Mouse (Mus musculus): ENCODE measurements around the gene Vmn1r120. TPM values are rescaled to one million over a fixed set of nuclear protein-coding genes. Genes with fewer than 3 reads are reported as not detected.
"Not testable (repeated sequence)": the region's sequence is repeated elsewhere in the genome, so short reads cannot be mapped to it uniquely, and the experiment has no call there.

Vmn1r120 gene
- total RNA-seq (2014; rRNA removed) (not detected in 2 replicates), polyA plus RNA-seq (2015; fragmentation: Nextera tagmentation; extraction: Ambion mirVana) (not detected in 2 replicates)

DNA sequence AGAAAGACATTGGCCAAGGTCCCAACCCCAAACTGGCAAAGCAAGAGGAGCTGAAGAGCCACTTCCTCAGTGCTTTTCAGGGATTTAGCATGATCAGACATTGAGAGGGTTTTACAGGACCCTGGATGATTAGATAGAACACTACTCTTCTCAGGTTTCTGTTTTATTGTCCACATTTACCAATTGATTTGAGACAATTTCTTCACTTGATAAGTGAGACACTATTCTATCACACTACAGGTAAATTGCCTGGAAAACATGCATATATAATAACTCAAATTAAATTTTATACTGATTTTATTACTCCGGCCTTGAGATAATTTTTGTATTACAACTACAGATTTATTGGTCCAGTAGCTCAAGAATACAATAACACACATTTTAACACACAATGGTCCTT is at the start of gene Vmn1r120:
Gene Vmn1r120 (minus strand): TSS at position 101 of the 400 bp plus-strand sequence.
- H3K9me3 ChIP-seq (ENCODE audit: low read length); H3K27ac ChIP-seq; H3K27me3 ChIP-seq (ENCODE audit: insufficient read depth, low read length); H3K36me3 ChIP-seq (ENCODE audit: insufficient read depth, low read length); H3K4me3 ChIP-seq (ENCODE audit: low read length); ATAC-seq; H3K4me2 ChIP-seq (ENCODE audit: low read depth, low read length); H3K4me1 ChIP-seq (ENCODE audit: insufficient read depth, low read length); H3K9ac ChIP-seq (replicated peaks; ENCODE audit: low read length); DNase-seq (ENCODE audit: low spot score): not testable (repeated sequence)
- 93% methylated on average over 1 of the region's 1 CpGs for WGBS

DNA sequence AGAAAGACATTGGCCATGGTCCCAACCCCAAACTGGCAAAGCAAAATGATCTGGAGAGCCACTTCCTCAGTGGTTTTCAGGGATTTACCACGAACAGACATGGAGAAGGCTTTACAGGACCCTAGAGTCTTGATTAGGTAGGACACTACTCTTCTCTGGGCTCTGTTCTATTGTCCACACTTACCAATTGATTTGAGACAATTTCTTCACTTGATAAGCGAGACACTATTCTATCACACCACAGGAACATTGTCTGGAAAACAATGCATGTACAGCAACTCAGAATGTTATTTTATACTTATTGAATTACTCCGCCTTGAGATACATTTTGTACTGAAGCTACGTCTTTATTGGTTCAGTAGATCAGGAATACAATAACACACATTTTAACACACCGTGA is 44.8 kb upstream of the Vmn1r120 start, which contains the start of gene Vmn1r121:
Gene Vmn1r121 (minus strand): TSS at position 101 of the 400 bp plus-strand sequence.
- H3K27ac ChIP-seq; H3K4me2 ChIP-seq (ENCODE audit: low read depth, low read length); H3K9ac ChIP-seq (replicated peaks; ENCODE audit: low read length); H3K4me3 ChIP-seq (ENCODE audit: low read length); H3K4me1 ChIP-seq (ENCODE audit: insufficient read depth, low read length); H3K27me3 ChIP-seq (ENCODE audit: insufficient read depth, low read length); H3K9me3 ChIP-seq (ENCODE audit: low read length); DNase-seq (ENCODE audit: low spot score); ATAC-seq; H3K36me3 ChIP-seq (ENCODE audit: insufficient read depth, low read length): not testable (repeated sequence)
- WGBS, result 76% methylated on average over 4 of the region's 5 CpGs

DNA sequence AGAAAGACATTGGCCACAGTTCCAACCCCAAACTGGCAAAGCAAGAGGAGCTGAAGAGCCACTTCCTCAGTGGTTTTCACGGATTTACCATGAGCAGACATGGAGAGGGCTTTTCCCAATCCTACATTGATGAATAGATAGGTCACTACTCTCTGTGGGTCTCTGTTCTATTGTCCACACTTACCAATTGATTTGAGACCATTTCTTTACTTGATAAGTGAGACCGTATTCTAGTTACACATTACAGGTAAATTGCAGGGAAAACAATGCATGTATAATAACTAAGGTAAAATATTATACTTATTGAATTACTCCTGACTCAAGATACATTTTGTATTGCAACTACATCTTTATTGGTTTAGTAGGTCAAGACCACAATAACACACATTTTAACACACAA is 41.2 kb downstream of the Vmn1r120 start, which contains the start of gene Vmn1r119:
Gene Vmn1r119 (minus strand): TSS at position 101 of the 400 bp plus-strand sequence.
- H3K4me1 ChIP-seq (ENCODE audit: insufficient read depth, low read length); H3K9me3 ChIP-seq (ENCODE audit: low read length); H3K4me2 ChIP-seq (ENCODE audit: low read depth, low read length); H3K27me3 ChIP-seq (ENCODE audit: insufficient read depth, low read length); ATAC-seq; H3K4me3 ChIP-seq (ENCODE audit: low read length); H3K9ac ChIP-seq (replicated peaks; ENCODE audit: low read length); DNase-seq (ENCODE audit: low spot score); H3K36me3 ChIP-seq (ENCODE audit: insufficient read depth, low read length); H3K27ac ChIP-seq: not testable (repeated sequence)
- no CpG with 5 or more reads among the region's 2 CpGs for WGBS

Other genes starting within 250 kb of the Vmn1r120 start
- not detected in 2 replicates for gene Vmn1r114, start 241.6 kb downstream of the Vmn1r120 start, total RNA-seq (2014; rRNA removed)
- not detected in 2 replicates for gene Vmn1r114, start 241.6 kb downstream of the Vmn1r120 start, polyA plus RNA-seq (2015; fragmentation: Nextera tagmentation; extraction: Ambion mirVana)
- not detected in 2 replicates for gene Vmn1r115, start 208.8 kb downstream of the Vmn1r120 start, total RNA-seq (2014; rRNA removed)
- not detected in 2 replicates for gene Vmn1r115, start 208.8 kb downstream of the Vmn1r120 start, polyA plus RNA-seq (2015; fragmentation: Nextera tagmentation; extraction: Ambion mirVana)
- not detected in 2 replicates for gene Vmn1r116, start 181.5 kb downstream of the Vmn1r120 start, total RNA-seq (2014; rRNA removed)
- not detected in 2 replicates for gene Vmn1r116, start 181.5 kb downstream of the Vmn1r120 start, polyA plus RNA-seq (2015; fragmentation: Nextera tagmentation; extraction: Ambion mirVana)
- not detected in 2 replicates for gene Vmn1r117, start 169.7 kb downstream of the Vmn1r120 start, total RNA-seq (2014; rRNA removed)
- gene Vmn1r117, start 169.7 kb downstream of the Vmn1r120 start, polyA plus RNA-seq (2015; fragmentation: Nextera tagmentation; extraction: Ambion mirVana), result not detected in 2 replicates
- gene Vmn1r118, start 141.4 kb downstream of the Vmn1r120 start, total RNA-seq (2014; rRNA removed), result not detected in 2 replicates
- gene Vmn1r118, start 141.4 kb downstream of the Vmn1r120 start, polyA plus RNA-seq (2015; fragmentation: Nextera tagmentation; extraction: Ambion mirVana), result not detected in 2 replicates
- not detected in 2 replicates for gene Vmn1r119, start 41.3 kb downstream of the Vmn1r120 start, total RNA-seq (2014; rRNA removed)
- not detected in 2 replicates for gene Vmn1r119, start 41.3 kb downstream of the Vmn1r120 start, polyA plus RNA-seq (2015; fragmentation: Nextera tagmentation; extraction: Ambion mirVana)
- gene Vmn1r121, start 44.7 kb upstream of the Vmn1r120 start, total RNA-seq (2014; rRNA removed), result not detected in 2 replicates
- not detected in 2 replicates for gene Vmn1r121, start 44.7 kb upstream of the Vmn1r120 start, polyA plus RNA-seq (2015; fragmentation: Nextera tagmentation; extraction: Ambion mirVana)
- not detected in 2 replicates for gene Vmn1r122, start 80.3 kb upstream of the Vmn1r120 start, total RNA-seq (2014; rRNA removed)
- gene Vmn1r122, start 80.3 kb upstream of the Vmn1r120 start, polyA plus RNA-seq (2015; fragmentation: Nextera tagmentation; extraction: Ambion mirVana), result not detected in 2 replicates
- not detected in 2 replicates for gene Vmn1r123, start 108.4 kb upstream of the Vmn1r120 start, total RNA-seq (2014; rRNA removed)
- gene Vmn1r123, start 108.4 kb upstream of the Vmn1r120 start, polyA plus RNA-seq (2015; fragmentation: Nextera tagmentation; extraction: Ambion mirVana), result not detected in 2 replicates
- gene Gm5157, start 136.6 kb upstream of the Vmn1r120 start, total RNA-seq (2014; rRNA removed), result not detected in 2 replicates
- gene Gm5157, start 136.6 kb upstream of the Vmn1r120 start, polyA plus RNA-seq (2015; fragmentation: Nextera tagmentation; extraction: Ambion mirVana), result not detected in 2 replicates
- gene Vmn1r124, start 206.8 kb upstream of the Vmn1r120 start, total RNA-seq (2014; rRNA removed), result not detected in 2 replicates
- gene Vmn1r124, start 206.8 kb upstream of the Vmn1r120 start, polyA plus RNA-seq (2015; fragmentation: Nextera tagmentation; extraction: Ambion mirVana), result not detected in 2 replicates
- not detected in 2 replicates for gene Vmn1r125, start 218.4 kb upstream of the Vmn1r120 start, total RNA-seq (2014; rRNA removed)
- gene Vmn1r125, start 218.4 kb upstream of the Vmn1r120 start, polyA plus RNA-seq (2015; fragmentation: Nextera tagmentation; extraction: Ambion mirVana), result not detected in 2 replicates
- gene Vmn1r126, start 247.7 kb upstream of the Vmn1r120 start, total RNA-seq (2014; rRNA removed), result not detected in 2 replicates
- gene Vmn1r126, start 247.7 kb upstream of the Vmn1r120 start, polyA plus RNA-seq (2015; fragmentation: Nextera tagmentation; extraction: Ambion mirVana), result not detected in 2 replicates

All from hindbrain, postnatal 0 days (tissue).